Mouse (Mus musculus): Measurements from ENCODE around the gene Yeats4. TPM values are rescaled to one million over a fixed set of nuclear protein-coding genes. Genes with fewer than 3 reads are reported as not detected.
"Not testable (repeated sequence)": the region's sequence is repeated elsewhere in the genome, so short reads cannot be mapped to it uniquely, and the experiment has no call there.

Gene Yeats4
- polyA plus RNA-seq, 1 experiment = 18.2 TPM

GRCm38 (mm10) chr10:117215409-117216131 lies 8.7 kb downstream of the Yeats4 start:
- Histone ChIP-seq H3K4me1 (ENCODE audit: control insufficient read depth, insufficient read depth, insufficient read length, low read length) (0 out of 2 replicates have a peak, but pooled peaks cover 2% of the 10 kb centered on the region), H3K4me3 (ENCODE audit: insufficient read depth, low read depth, low read length) (0 out of 2 replicates have a peak overlapping the region, but pooled peaks have one; percentile 0), H3K27ac (replicated peaks; ENCODE audit: low read depth, low read length) (peak overlapping the region; percentile 42; the same call in 1 of the 2 replicates)

- H3K27ac ChIP-seq (replicated peaks; ENCODE audit: low read depth, low read length) = peak overlapping the region; percentile 39
- H3K4me3 ChIP-seq (ENCODE audit: insufficient read depth, low read depth, low read length) = no peak overlapping the region
Observed at GRCm38 (mm10) chr10:117211023-117211422, 13.3 kb downstream of the Yeats4 start.

GRCm38 (mm10) chr10:117209469-117209938 lies 14.8 kb downstream of the Yeats4 start:
- Histone ChIP-seq H3K4me3 (ENCODE audit: insufficient read depth, low read depth, low read length) (peak overlapping the region; percentile 45), H3K27ac (replicated peaks; ENCODE audit: low read depth, low read length) (no peak overlapping the region), H3K4me1 (ENCODE audit: control insufficient read depth, insufficient read depth, insufficient read length, low read length) (0 out of 2 replicates have a peak, but pooled peaks cover 3% of the 10 kb centered on the region)

More at GRCm38 (mm10) chr10:117211023-117211422, 13.3 kb downstream of the Yeats4 start:
- 0 out of 2 replicates have a peak, but pooled peaks cover 3% of the 10 kb centered on the region for H3K4me1 ChIP-seq (ENCODE audit: control insufficient read depth, insufficient read depth, insufficient read length, low read length)

- not testable (repeated sequence) for H3K27ac ChIP-seq (replicated peaks; ENCODE audit: low read depth, low read length); H3K4me1 ChIP-seq (ENCODE audit: control insufficient read depth, insufficient read depth, insufficient read length, low read length); H3K4me3 ChIP-seq (ENCODE audit: insufficient read depth, low read depth, low read length)
Observed at GRCm38 (mm10) chr10:117208787-117209186, 15.5 kb downstream of the Yeats4 start.

GRCm38 (mm10) chr10:117208221-117208620 lies 16.1 kb downstream of the Yeats4 start:
- H3K4me3 ChIP-seq (ENCODE audit: insufficient read depth, low read depth, low read length) = no peak overlapping the region
- 0 out of 2 replicates have a peak, but pooled peaks cover 3% of the 10 kb centered on the region for H3K4me1 ChIP-seq (ENCODE audit: control insufficient read depth, insufficient read depth, insufficient read length, low read length)
- H3K27ac ChIP-seq (replicated peaks; ENCODE audit: low read depth, low read length) = no peak overlapping the region

GRCm38 (mm10) chr10:117206070-117206469 lies 18.2 kb downstream of the Yeats4 start:
- Histone ChIP-seq H3K4me1 (ENCODE audit: control insufficient read depth, insufficient read depth, insufficient read length, low read length) (0 out of 2 replicates have a peak, but pooled peaks cover 3% of the 10 kb centered on the region), H3K27ac (replicated peaks; ENCODE audit: low read depth, low read length) (no peak overlapping the region), H3K4me3 (ENCODE audit: insufficient read depth, low read depth, low read length) (no peak overlapping the region)

GRCm38 (mm10) chr10:117203558-117203981 lies 20.7 kb downstream of the Yeats4 start:
- Histone ChIP-seq H3K4me1 (ENCODE audit: control insufficient read depth, insufficient read depth, insufficient read length, low read length) (no peaks in the 10 kb centered on the region), H3K27ac (replicated peaks; ENCODE audit: low read depth, low read length) (no peak overlapping the region), H3K4me3 (ENCODE audit: insufficient read depth, low read depth, low read length) (no peak overlapping the region)

GRCm38 (mm10) chr10:117202981-117203557 lies 21.2 kb downstream of the Yeats4 start:
- Histone ChIP-seq H3K4me3 (ENCODE audit: insufficient read depth, low read depth, low read length) (no peak overlapping the region), H3K4me1 (ENCODE audit: control insufficient read depth, insufficient read depth, insufficient read length, low read length) (no peaks in the 10 kb centered on the region), H3K27ac (replicated peaks; ENCODE audit: low read depth, low read length) (no peak overlapping the region)

GRCm38 (mm10) chr10:117199701-117200100 lies 24.6 kb downstream of the Yeats4 start:
- Histone ChIP-seq H3K4me3 (ENCODE audit: insufficient read depth, low read depth, low read length) (no peak overlapping the region), H3K4me1 (ENCODE audit: control insufficient read depth, insufficient read depth, insufficient read length, low read length) (no peaks in the 10 kb centered on the region), H3K27ac (replicated peaks; ENCODE audit: low read depth, low read length) (no peak overlapping the region)

GRCm38 (mm10) chr10:117196696-117197095 lies 27.6 kb downstream of the Yeats4 start:
- Histone ChIP-seq H3K27ac (replicated peaks; ENCODE audit: low read depth, low read length) (no peak overlapping the region), H3K4me1 (ENCODE audit: control insufficient read depth, insufficient read depth, insufficient read length, low read length) (no peaks in the 10 kb centered on the region), H3K4me3 (ENCODE audit: insufficient read depth, low read depth, low read length) (no peak overlapping the region)

GRCm38 (mm10) chr10:117195748-117196147 lies 28.6 kb downstream of the Yeats4 start:
- no peak overlapping the region for H3K4me3 ChIP-seq (ENCODE audit: insufficient read depth, low read depth, low read length)
- H3K27ac ChIP-seq (replicated peaks; ENCODE audit: low read depth, low read length) = no peak overlapping the region
- no peaks in the 10 kb centered on the region for H3K4me1 ChIP-seq (ENCODE audit: control insufficient read depth, insufficient read depth, insufficient read length, low read length)

GRCm38 (mm10) chr10:117195005-117195404 lies 29.3 kb downstream of the Yeats4 start:
- Histone ChIP-seq H3K4me1 (ENCODE audit: control insufficient read depth, insufficient read depth, insufficient read length, low read length) (no peaks in the 10 kb centered on the region), H3K27ac (replicated peaks; ENCODE audit: low read depth, low read length) (no peak overlapping the region), H3K4me3 (ENCODE audit: insufficient read depth, low read depth, low read length) (no peak overlapping the region)

- Histone ChIP-seq H3K4me3 (ENCODE audit: insufficient read depth, low read depth, low read length) (no peak overlapping the region), H3K4me1 (ENCODE audit: control insufficient read depth, insufficient read depth, insufficient read length, low read length) (no peaks in the 10 kb centered on the region), H3K27ac (replicated peaks; ENCODE audit: low read depth, low read length) (no peak overlapping the region)
Observed at GRCm38 (mm10) chr10:117193364-117193763, 30.9 kb downstream of the Yeats4 start.

GRCm38 (mm10) chr10:117185399-117186089 lies 38.8 kb downstream of the Yeats4 start:
- Histone ChIP-seq H3K4me1 (ENCODE audit: control insufficient read depth, insufficient read depth, insufficient read length, low read length) (no peaks in the 10 kb centered on the region), H3K4me3 (ENCODE audit: insufficient read depth, low read depth, low read length) (no peak overlapping the region), H3K27ac (replicated peaks; ENCODE audit: low read depth, low read length) (no peak overlapping the region)

- Histone ChIP-seq H3K4me3 (ENCODE audit: insufficient read depth, low read depth, low read length) (no peak overlapping the region), H3K4me1 (ENCODE audit: control insufficient read depth, insufficient read depth, insufficient read length, low read length) (no peaks in the 10 kb centered on the region), H3K27ac (replicated peaks; ENCODE audit: low read depth, low read length) (no peak overlapping the region)
Observed at GRCm38 (mm10) chr10:117181098-117181497, 43.2 kb downstream of the Yeats4 start.

All from brown adipose tissue, adult 24 weeks (tissue).